Mouse (Mus musculus) gastrocnemius, postnatal 25 days (tissue): Measurements from ENCODE around the gene Adcy1. TPM values are rescaled to one million over a fixed set of nuclear protein-coding genes. Genes with fewer than 3 reads are reported as not detected.

ENCODE experiments used
- DNase-seq: peaks from one replicate; pipeline ENCODE4 v3.0.0; 2022
- total RNA-seq, 2 experiments: library from RNA; stranded (reverse); gene quantifications; 1 replicate in 1 of 2; 2 replicates in 1 of 2; pipeline ENCODE4 v1.2.3; 2021

The Adcy1 gene
- total RNA-seq, 2 experiments from 2014 or later = 1.2 to 1.6 TPM

GRCm38 (mm10) chr11:7184420-7184819 lies 121.1 kb downstream of the Adcy1 start:
- no peak for DNase-seq

- no peak for DNase-seq
Measured at GRCm38 (mm10) chr11:7187472-7187871, 124.2 kb downstream of the Adcy1 start.

- no peak for DNase-seq
Measured at GRCm38 (mm10) chr11:7188469-7188868, 125.2 kb downstream of the Adcy1 start, which contains the start of gene Gm11985. Gene Gm11985 (minus strand): TSS chr11:7188569.

GRCm38 (mm10) chr11:7192710-7193109 lies 129.4 kb downstream of the Adcy1 start:
- no peak for DNase-seq

- DNase-seq = no peak
Measured at GRCm38 (mm10) chr11:7193134-7193533, 129.8 kb downstream of the Adcy1 start.

- no peak for DNase-seq
Measured at GRCm38 (mm10) chr11:7194432-7195311, 131.4 kb downstream of the Adcy1 start.

GRCm38 (mm10) chr11:7195312-7195685 lies 132.0 kb downstream of the Adcy1 start:
- DNase-seq = no peak

GRCm38 (mm10) chr11:7197491-7197941 lies 134.2 kb downstream of the Adcy1 start, which contains the start of gene Igfbp1:
Gene Igfbp1 (plus strand): TSS chr11:7197782.
- no peak for DNase-seq

GRCm38 (mm10) chr11:7198006-7198405 lies 134.7 kb downstream of the Adcy1 start:
- no peak for DNase-seq

GRCm38 (mm10) chr11:7198481-7199256 lies 135.4 kb downstream of the Adcy1 start:
- DNase-seq = no peak

GRCm38 (mm10) chr11:7199736-7200392 lies 136.6 kb downstream of the Adcy1 start:
- no peak for DNase-seq

GRCm38 (mm10) chr11:7200393-7200783 lies 137.1 kb downstream of the Adcy1 start:
- DNase-seq = no peak

GRCm38 (mm10) chr11:7202206-7202605 lies 138.9 kb downstream of the Adcy1 start:
- no peak for DNase-seq

GRCm38 (mm10) chr11:7203846-7204245 lies 140.6 kb downstream of the Adcy1 start:
- DNase-seq = no peak

- peak; percentile 66 for DNase-seq
Measured at GRCm38 (mm10) chr11:7210343-7210742, 147.1 kb downstream of the Adcy1 start.

- DNase-seq = no peak
Measured at GRCm38 (mm10) chr11:7211211-7211610, 147.9 kb downstream of the Adcy1 start.

GRCm38 (mm10) chr11:7212126-7212798 lies 149.0 kb downstream of the Adcy1 start:
- DNase-seq = no peak

- DNase-seq = no peak
Measured at GRCm38 (mm10) chr11:7213161-7213500, 149.8 kb downstream of the Adcy1 start.

GRCm38 (mm10) chr11:7213501-7214341 lies 150.4 kb downstream of the Adcy1 start, which contains the start of gene Igfbp3:
Gene Igfbp3 (minus strand): TSS chr11:7213923.
- DNase-seq = peak; percentile 58

GRCm38 (mm10) chr11:7214342-7214660 lies 151.0 kb downstream of the Adcy1 start:
- DNase-seq = no peak

- DNase-seq = peak; percentile 27
Measured at GRCm38 (mm10) chr11:7214761-7215160, 151.5 kb downstream of the Adcy1 start.
